Mouse (Mus musculus) kidney, postnatal 0 days (tissue): ENCODE measurements around the gene R3hdm2. TPM values are rescaled to one million over a fixed set of nuclear protein-coding genes. Genes with fewer than 3 reads are reported as not detected.

ENCODE experiments used
- ATAC-seq: fragments of 200-750 bp; cut with Nextera tagmentation; replicated peaks from 2 replicates; pipeline ENCODE4 v1.8.0; 2017; ENCODE audit warnings: low read depth, moderate number of reproducible peaks, moderate TSS enrichment, moderate library complexity; ENCODE audit not compliant: low FRiP score
- DNase-seq: peaks from one replicate; pipeline ENCODE4 v3.0.0-alpha.2; 2016; ENCODE audit warnings: low spot score
- H3K27ac ChIP-seq: fragments of 300-500 bp; sonication (generic); 2 replicates; pipeline ENCODE4 v1.5.1; 2014; ENCODE audit warnings: mild to moderate bottlenecking
- H3K27me3 ChIP-seq: fragments of 300-500 bp; sonication (generic); 2 replicates; pipeline ENCODE4 v1.6.1; 2014; ENCODE audit warnings: low read length, mixed read lengths; ENCODE audit not compliant: insufficient read depth
- H3K36me3 ChIP-seq: fragments of 300-500 bp; sonication (generic); 2 replicates; pipeline ENCODE4 v1.6.1; 2014; ENCODE audit warnings: low read length, mixed read lengths; ENCODE audit not compliant: insufficient read depth
- H3K4me1 ChIP-seq: fragments of 300-500 bp; sonication (generic); replicated peaks from 2 replicates; pipeline ENCODE4 v1.6.1; 2014; ENCODE audit warnings: antibody characterized with exemption, low read length, mixed read lengths; ENCODE audit not compliant: insufficient read depth
- H3K4me2 ChIP-seq: fragments of 300-500 bp; sonication (generic); 2 replicates; pipeline ENCODE4 v1.6.1; 2014; ENCODE audit warnings: mild to moderate bottlenecking, low read length, moderate library complexity, mixed read lengths
- H3K4me3 ChIP-seq: fragments of 300-500 bp; sonication (generic); replicated peaks from 2 replicates; pipeline ENCODE4 v1.5.1; 2014; ENCODE audit warnings: low read depth, low read length
- H3K9ac ChIP-seq: fragments of 300-500 bp; sonication (generic); 2 replicates; pipeline ENCODE4 v1.6.1; 2014; ENCODE audit warnings: low read depth, low read length
- H3K9me3 ChIP-seq: fragments of 300-500 bp; sonication (generic); replicated peaks from 2 replicates; pipeline ENCODE4 v1.6.1; 2016; ENCODE audit warnings: low read length, inconsistent platforms, mixed read lengths
- CTCF ChIP-seq: IDR thresholded peaks from 2 replicates; pipeline ENCODE4 v1.5.1; 2016; ENCODE audit warnings: antibody characterized with exemption, low read depth, mild to moderate bottlenecking, moderate library complexity
- WGBS: fragments of 180-500 bp; shearing (Covaris S2); extraction: QIAGEN DNeasy Blood & Tissue Kit; methylation state at CpG from one replicate; pipeline ENCODE4 v1.1.7; 2014; 5-methylcytosine and 5-hydroxymethylcytosine counted together
- polyA plus RNA-seq: library from polyadenylated mRNA; unstranded; fragments of >200 nt; fragmentation: Nextera tagmentation; extraction: Ambion mirVana; gene quantifications from 2 replicates; pipeline ENCODE4 v1.2.1, GENCODE M21; 2015

The R3hdm2 gene
- polyA plus RNA-seq, 1 experiment from 2014 or later: 34.4 TPM

GRCm38 (mm10) chr10:127352187-127352586, 27.9 kb upstream of the R3hdm2 start:
- DNase-seq: no peak
- Histone ChIP-seq H3K9ac (no peak overlapping the region), H3K36me3 (no peaks in the 10 kb centered on the region), H3K4me2 (no peak overlapping the region), H3K4me1 (no peaks in the 10 kb centered on the region), H3K27me3 (no peaks in the 10 kb centered on the region), H3K9me3 (no peaks in the 10 kb centered on the region), H3K4me3 (no peak overlapping the region), H3K27ac (no peak overlapping the region)
- 71% methylated on average over 9 of the region's 9 CpGs for WGBS
- ATAC-seq: no peak
- no peak for TF ChIP-seq CTCF

GRCm38 (mm10) chr10:127352766-127353165, 27.4 kb upstream of the R3hdm2 start:
- no peak for DNase-seq
- Histone ChIP-seq H3K4me1 (no peaks in the 10 kb centered on the region), H3K27me3 (no peaks in the 10 kb centered on the region), H3K4me2 (no peak overlapping the region), H3K36me3 (no peaks in the 10 kb centered on the region), H3K9me3 (no peaks in the 10 kb centered on the region), H3K9ac (no peak overlapping the region), H3K4me3 (no peak overlapping the region), H3K27ac (no peak overlapping the region)
- 89% methylated on average over 11 of the region's 11 CpGs for WGBS
- ATAC-seq: no peak
- no peak for TF ChIP-seq CTCF

GRCm38 (mm10) chr10:127353909-127354895, 25.9 kb upstream of the R3hdm2 start, which contains the start of gene Inhbe:
TSS of gene Inhbe (minus strand) at chr10:127354411.
- Histone ChIP-seq H3K9me3 (no peaks in the 10 kb centered on the region), H3K27ac (no peak within 1 kb of the TSS), H3K4me3 (no peak within 1 kb of the TSS), H3K27me3 (no peaks in the 10 kb centered on the region), H3K36me3 (no peaks in the 10 kb centered on the region), H3K4me1 (no peaks in the 10 kb centered on the region), H3K9ac (no peak within 1 kb of the TSS), H3K4me2 (no peak within 1 kb of the TSS)
- 80% methylated on average over 18 of the region's 18 CpGs for WGBS
- TF ChIP-seq CTCF: peak; percentile 70
- DNase-seq: peak; percentile 55
- ATAC-seq: no peak

- H3K4me1 ChIP-seq: no peaks in the 10 kb centered on the region
- DNase-seq (no peak), ATAC-seq (no peak)
- WGBS: 65% methylated on average over 10 of the region's 10 CpGs
- no peak for TF ChIP-seq CTCF
- no peaks in the 10 kb centered on the region for H3K36me3 ChIP-seq
- H3K4me2 ChIP-seq: no peak overlapping the region
- H3K4me3 ChIP-seq: no peak overlapping the region
- H3K27me3 ChIP-seq: no peaks in the 10 kb centered on the region
- no peak overlapping the region for H3K9ac ChIP-seq
- no peaks in the 10 kb centered on the region for H3K9me3 ChIP-seq
- no peak overlapping the region for H3K27ac ChIP-seq
Observed at GRCm38 (mm10) chr10:127355336-127355735, 24.8 kb upstream of the R3hdm2 start.

GRCm38 (mm10) chr10:127360714-127361113, 19.4 kb upstream of the R3hdm2 start:
- no peak for TF ChIP-seq CTCF
- H3K4me2 ChIP-seq: no peak overlapping the region
- WGBS: 81% methylated on average over 3 of the region's 3 CpGs
- no peaks in the 10 kb centered on the region for H3K36me3 ChIP-seq
- H3K27me3 ChIP-seq: no peaks in the 10 kb centered on the region
- no peak overlapping the region for H3K9ac ChIP-seq
- no peak overlapping the region for H3K27ac ChIP-seq
- DNase-seq: no peak
- no peak overlapping the region for H3K4me3 ChIP-seq
- no peaks in the 10 kb centered on the region for H3K9me3 ChIP-seq
- no peak for ATAC-seq
- H3K4me1 ChIP-seq: no peaks in the 10 kb centered on the region

- Histone ChIP-seq H3K4me3 (no peak overlapping the region), H3K36me3 (no peaks in the 10 kb centered on the region), H3K4me1 (peaks cover 7% of the 10 kb centered on the region; the same call in 1 of the 2 replicates), H3K4me2 (no peak overlapping the region), H3K27ac (no peak overlapping the region), H3K9ac (no peak overlapping the region), H3K27me3 (no peaks in the 10 kb centered on the region), H3K9me3 (no peaks in the 10 kb centered on the region)
- ATAC-seq: no peak
- WGBS: 83% methylated on average over 5 of the region's 5 CpGs
- no peak for DNase-seq
- no peak for TF ChIP-seq CTCF
Observed at GRCm38 (mm10) chr10:127367116-127367515, 13.0 kb upstream of the R3hdm2 start.
